Comparison of ENCODE assay signal across 9 mouse cellular contexts in the genomic region with DNA sequence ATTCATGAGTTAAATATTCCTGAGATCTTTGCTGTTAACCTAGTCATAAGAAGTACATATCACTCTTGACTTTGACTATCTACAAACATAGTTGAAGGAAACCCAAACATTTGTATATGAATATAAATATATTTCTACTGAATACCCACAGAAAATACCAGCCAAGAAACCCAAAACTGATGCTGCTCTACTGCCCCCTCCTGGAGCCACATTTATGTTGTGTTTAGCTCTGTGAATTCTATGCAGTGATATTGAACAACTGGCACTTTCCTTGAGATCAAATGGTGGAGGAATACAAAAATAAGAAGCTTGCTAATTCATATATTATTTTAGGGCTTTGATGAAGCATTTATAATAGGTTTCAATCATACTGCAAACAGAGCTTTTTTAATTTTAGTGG.
DNase-seq lines count a peak whose midpoint lies in the region.
"Had no signal": no experiment of that assay in that cellular context is flagged by ENCODE, and none has a peak within 500 bp of the region (broad histone marks: within the 10 kb centered on the region; RNA-seq: fewer than 3 reads in every experiment).

No protein-coding gene starts in this region.

- peak; percentile 3 for DNase-seq in adrenal gland, postnatal 25 days
- DNase-seq in adrenal gland, postnatal 4 days (ENCODE audit: low spot score in 2 of 2): no peak
- peak; percentile 24 for DNase-seq in layer of hippocampus, adult 11-12 months (ENCODE audit: low spot score)
- no peak for DNase-seq in layer of hippocampus, adult 9-11 months
- DNase-seq in ZHBTc4 (ENCODE audit: low read depth, low spot score) (peak; percentile 13), liver (no peak)
- peak; percentile 1 for DNase-seq in retina, adult 2 months (ENCODE audit: low read depth, low spot score)
- no peak for DNase-seq in spleen, postnatal 10 days (ENCODE audit: low spot score in 2 of 2)
- DNase-seq: spleen, adult 18-20 months had no signal

Comparison
In these comparisons a context has a peak if more than half of its experiments do, and no peak if none do; other contexts are left out.
1. DNase-seq: peak in adrenal gland, postnatal 25 days (single experiment), layer of hippocampus, adult 11-12 months (single experiment), ZHBTc4 (single experiment) and retina, adult 2 months (single experiment); none in adrenal gland, postnatal 4 days (0 of 2), layer of hippocampus, adult 9-11 months (single experiment), liver (single experiment) and spleen, postnatal 10 days (0 of 2).